Mouse (Mus musculus) intestine, embryonic 16.5 days (tissue): Measurements from ENCODE around the gene Nnmt. TPM values are rescaled to one million over a fixed set of nuclear protein-coding genes. Genes with fewer than 3 reads are reported as not detected.
A peak's percentile ranks its signal among the peaks of the same experiment; 100 is the strongest.

ENCODE experiments used
- ATAC-seq: fragments of 200-750 bp; cut with Nextera tagmentation; 2 replicates; pipeline ENCODE4 v1.8.0; 2017; ENCODE audit warnings: moderate TSS enrichment, moderate library complexity
- H3K27ac ChIP-seq: fragments of 300-500 bp; sonication (generic); 2 replicates; pipeline ENCODE4 v1.5.1; 2014; ENCODE audit warnings: mild to moderate bottlenecking, low read length
- H3K27me3 ChIP-seq: fragments of 300-500 bp; sonication (generic); replicated peaks from 2 replicates; pipeline ENCODE4 v1.6.1; 2014; ENCODE audit warnings: low read length, control low read depth, mixed read lengths; ENCODE audit not compliant: control insufficient read depth, insufficient read depth
- H3K36me3 ChIP-seq: fragments of 300-500 bp; sonication (generic); 2 replicates; pipeline ENCODE4 v1.6.1; 2014; ENCODE audit warnings: low read length, control low read depth; ENCODE audit not compliant: control insufficient read depth, insufficient read depth
- H3K4me1 ChIP-seq: fragments of 300-500 bp; sonication (generic); 2 replicates; pipeline ENCODE4 v1.6.1; 2014; ENCODE audit warnings: low read length, control low read depth, mixed read lengths; ENCODE audit not compliant: control insufficient read depth, insufficient read depth
- H3K4me2 ChIP-seq: fragments of 300-500 bp; sonication (generic); 2 replicates; pipeline ENCODE4 v1.6.1; 2014; ENCODE audit warnings: low read depth, low read length, control low read depth
- H3K4me3 ChIP-seq: fragments of 300-500 bp; sonication (generic); 2 replicates; pipeline ENCODE4 v1.5.1; 2014; ENCODE audit warnings: mild to moderate bottlenecking, low read length
- H3K9ac ChIP-seq: fragments of 300-500 bp; sonication (generic); 2 replicates; pipeline ENCODE4 v1.6.1; 2014; ENCODE audit warnings: low read depth, low read length
- H3K9me3 ChIP-seq: fragments of 300-500 bp; sonication (generic); 2 replicates; pipeline ENCODE4 v1.6.1; 2016; ENCODE audit warnings: low read length, control low read depth; ENCODE audit not compliant: control insufficient read depth
- WGBS: fragments of 180-500 bp; shearing (Covaris S2); extraction: QIAGEN DNeasy Blood & Tissue Kit; methylation state at CpG from one replicate; pipeline ENCODE4 v1.1.7; 2014; 5-methylcytosine and 5-hydroxymethylcytosine counted together
- polyA plus RNA-seq: library from polyadenylated mRNA; unstranded; fragments of >200 nt; fragmentation: Nextera tagmentation; extraction: Ambion mirVana; gene quantifications from 2 replicates; pipeline ENCODE4 v1.2.1, GENCODE M21; 2015

Gene Nnmt
- 2.9 and 4.0 TPM in 2 replicates for polyA plus RNA-seq

DNA sequence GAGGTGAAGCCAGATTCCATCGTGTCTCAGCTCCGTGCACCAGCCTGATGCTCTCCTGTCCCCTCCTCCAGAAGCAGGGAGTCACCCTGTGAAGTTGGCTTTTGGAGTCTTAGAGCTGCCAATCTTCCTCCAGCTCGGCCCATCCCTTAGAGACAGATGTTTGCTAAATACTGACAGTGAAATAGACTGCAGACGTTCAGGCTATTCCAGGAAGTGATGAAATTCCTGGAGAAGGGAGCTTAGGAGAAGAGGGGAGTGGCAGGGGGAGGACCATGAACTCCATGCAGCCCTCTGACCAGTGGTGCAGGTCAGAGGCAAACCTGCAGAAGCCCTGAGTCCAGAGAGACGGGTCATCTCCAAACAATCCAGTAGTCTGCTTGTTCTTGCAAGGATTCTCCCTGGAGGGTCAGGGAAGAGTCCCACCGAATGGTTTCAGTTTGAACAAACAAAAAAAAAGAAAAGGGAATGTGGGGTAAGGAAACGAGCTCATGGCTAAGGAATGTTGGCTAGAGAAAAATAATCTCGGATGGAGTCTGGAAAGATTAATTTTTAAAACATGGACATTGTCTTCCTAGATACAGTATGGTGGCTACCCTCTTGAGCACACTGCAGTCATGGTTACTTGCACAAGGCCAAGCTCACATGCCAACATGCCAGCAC lies at the start of gene Nnmt:
TSS of gene Nnmt (minus strand) at position 215 of the 660 bp plus-strand sequence.
- WGBS, result 19% methylated on average over 8 of the region's 8 CpGs
- no peak within 1 kb of the TSS; the same call in 1 of the 2 replicates for H3K27ac ChIP-seq
- no peak within 1 kb of the TSS for H3K9ac ChIP-seq
- no peaks in the 10 kb centered on the region for H3K4me1 ChIP-seq
- no peaks in the 10 kb centered on the region for H3K36me3 ChIP-seq
- no peak within 1 kb of the TSS for H3K4me3 ChIP-seq
- no peak within 1 kb of the TSS for H3K4me2 ChIP-seq
- no peak; the same call in 1 of the 2 replicates for ATAC-seq
- no peaks in the 10 kb centered on the region for H3K9me3 ChIP-seq
- no peaks in the 10 kb centered on the region for H3K27me3 ChIP-seq

DNA sequence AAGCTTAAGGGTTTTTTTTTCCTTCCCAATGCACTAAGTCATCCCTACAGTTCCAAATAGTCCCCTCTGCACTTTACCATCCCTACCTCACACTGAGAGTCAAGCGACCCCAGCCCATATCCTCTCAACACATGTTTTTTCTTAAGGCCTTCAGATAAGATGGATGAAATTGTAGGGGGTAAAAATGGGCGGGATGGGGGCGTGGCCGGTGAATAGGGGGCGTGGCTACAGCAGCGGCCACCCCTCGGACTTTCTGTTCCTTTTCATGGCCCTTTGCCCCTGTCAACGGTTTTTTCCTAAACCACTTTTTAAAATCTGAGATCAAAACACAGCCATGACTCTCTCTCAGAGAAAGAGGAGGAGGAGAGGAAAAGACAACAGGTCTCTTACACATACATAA lies 49.8 kb upstream of the Nnmt start:
- no peak for ATAC-seq
- no peak overlapping the region for H3K9ac ChIP-seq
- no peaks in the 10 kb centered on the region for H3K36me3 ChIP-seq
- 18% methylated on average over 8 of the region's 8 CpGs for WGBS
- H3K4me2 ChIP-seq, result no peak overlapping the region
- no peak overlapping the region for H3K27ac ChIP-seq
- peaks cover 5% of the 10 kb centered on the region; the same call in 1 of the 2 replicates for H3K9me3 ChIP-seq
- no peaks in the 10 kb centered on the region for H3K27me3 ChIP-seq
- H3K4me1 ChIP-seq, result peaks cover 6% of the 10 kb centered on the region; the same call in 1 of the 2 replicates
- no peak overlapping the region for H3K4me3 ChIP-seq

DNA sequence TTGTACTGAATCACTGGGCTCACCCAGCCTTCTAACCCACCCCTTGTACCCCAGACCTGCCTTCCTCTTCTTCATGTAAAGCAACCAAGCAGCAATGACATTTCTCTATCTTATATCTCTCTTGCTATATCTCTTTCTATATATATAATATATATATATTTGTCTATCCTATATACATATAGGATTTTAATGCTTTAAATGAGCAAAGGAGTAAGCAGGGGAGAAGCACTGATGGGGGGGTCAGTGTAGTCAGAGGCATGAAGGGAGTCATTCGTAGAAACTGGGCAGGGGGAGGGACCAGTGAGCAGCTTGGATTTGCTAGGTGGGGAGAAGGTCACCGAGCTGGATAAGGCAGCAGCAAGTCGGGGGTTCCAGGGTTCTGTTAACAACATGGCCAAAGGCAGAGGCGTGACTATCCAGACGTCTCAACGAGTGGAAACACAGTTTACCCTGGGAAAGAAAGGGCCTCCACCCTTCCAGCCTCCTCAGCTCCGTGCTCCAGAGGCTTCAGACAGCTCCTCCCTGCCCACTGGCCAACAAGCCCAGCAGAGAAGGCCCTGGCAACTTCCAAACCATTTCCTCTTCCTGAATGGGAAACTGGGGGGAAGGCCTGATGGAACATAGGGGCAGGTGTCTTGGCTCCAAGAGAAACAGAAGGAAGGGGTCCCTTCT lies 48.6 kb upstream of the Nnmt start:
- no peak overlapping the region for H3K9ac ChIP-seq
- H3K9me3 ChIP-seq, result no peaks in the 10 kb centered on the region
- no peaks in the 10 kb centered on the region for H3K27me3 ChIP-seq
- H3K4me1 ChIP-seq, result peaks cover 16% of the 10 kb centered on the region
- 42% methylated on average over 7 of the region's 7 CpGs for WGBS
- H3K36me3 ChIP-seq, result no peaks in the 10 kb centered on the region
- H3K4me2 ChIP-seq, result no peak overlapping the region
- ATAC-seq, result no peak
- H3K4me3 ChIP-seq, result no peak overlapping the region
- H3K27ac ChIP-seq, result no peak overlapping the region

GRCm38 (mm10) chr9:48652026-48652425 lies 47.1 kb upstream of the Nnmt start:
- no peak overlapping the region for H3K9ac ChIP-seq
- no peak overlapping the region for H3K4me3 ChIP-seq
- 55% methylated on average over 4 of the region's 4 CpGs for WGBS
- H3K4me1 ChIP-seq, result peaks cover 22% of the 10 kb centered on the region
- no peak for ATAC-seq
- H3K27me3 ChIP-seq, result 0 out of 2 replicates have a peak, but pooled peaks cover 2% of the 10 kb centered on the region
- H3K27ac ChIP-seq, result no peak overlapping the region
- H3K9me3 ChIP-seq, result no peaks in the 10 kb centered on the region
- H3K36me3 ChIP-seq, result no peaks in the 10 kb centered on the region
- no peak overlapping the region for H3K4me2 ChIP-seq

DNA sequence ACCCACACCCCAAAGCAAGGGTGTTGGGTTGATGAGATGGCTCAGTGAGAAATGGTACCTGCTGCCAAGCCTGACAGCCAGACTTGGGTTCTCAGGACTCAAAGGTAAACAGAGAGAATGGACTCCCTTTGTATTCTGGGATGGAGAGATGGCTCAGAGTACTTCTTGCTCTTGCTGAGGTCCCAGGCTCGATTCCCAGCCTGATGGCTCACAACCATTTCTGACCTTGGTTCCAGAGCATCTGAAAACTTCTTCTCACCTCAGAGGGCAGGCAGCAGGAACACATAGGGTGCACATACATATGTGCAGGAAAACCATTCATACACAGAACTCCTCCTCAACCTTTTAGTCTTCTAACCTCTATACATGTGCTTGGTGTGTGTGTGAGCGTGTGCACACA lies 45.9 kb upstream of the Nnmt start:
- H3K4me3 ChIP-seq, result no peak overlapping the region
- no peaks in the 10 kb centered on the region for H3K9me3 ChIP-seq
- H3K4me1 ChIP-seq, result peaks cover 20% of the 10 kb centered on the region
- H3K4me2 ChIP-seq, result no peak overlapping the region
- no peak overlapping the region for H3K9ac ChIP-seq
- H3K27ac ChIP-seq, result no peak overlapping the region
- H3K36me3 ChIP-seq, result no peaks in the 10 kb centered on the region
- H3K27me3 ChIP-seq, result 0 out of 2 replicates have a peak, but pooled peaks cover 2% of the 10 kb centered on the region
- no peak for ATAC-seq
- WGBS, result 81% methylated on average over 2 of the region's 2 CpGs

DNA sequence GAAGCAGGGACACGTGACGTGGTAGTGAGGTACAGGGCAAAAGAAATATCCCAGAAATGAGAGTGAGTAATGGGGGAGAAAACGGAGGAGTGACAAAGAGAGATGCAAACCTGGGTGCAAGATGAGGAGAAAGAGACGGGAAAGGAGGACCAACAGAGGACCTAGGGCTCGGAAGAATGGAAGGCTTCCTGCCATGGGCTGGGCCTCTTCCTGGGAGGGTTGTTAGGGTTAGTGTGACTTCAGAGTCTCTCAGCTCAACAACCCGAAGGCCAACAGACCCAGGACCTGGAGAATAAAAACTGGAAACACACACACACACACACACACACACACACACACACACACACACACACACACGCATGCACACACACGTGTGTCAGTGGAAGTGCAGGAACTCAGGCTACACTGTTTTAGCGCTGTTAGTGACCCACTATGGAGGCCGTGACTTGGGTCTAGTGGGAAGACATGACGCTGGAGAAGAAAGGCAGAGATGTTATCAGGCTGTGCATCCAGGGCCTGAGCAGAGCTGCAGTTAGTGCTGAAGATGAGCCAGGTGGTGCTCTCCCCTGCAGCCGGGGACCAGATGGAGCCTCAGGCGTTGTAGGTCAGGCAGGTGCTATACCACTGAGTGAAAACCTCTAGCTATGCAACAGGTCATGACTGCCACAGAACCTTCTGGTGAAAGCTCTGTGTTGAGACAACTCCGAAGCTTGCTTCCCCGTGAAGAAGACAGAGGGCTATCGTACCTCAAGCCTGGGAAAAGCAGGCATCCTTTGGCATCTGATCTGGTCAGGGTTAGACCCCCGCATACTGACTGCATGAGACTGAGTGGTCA lies 45.1 kb upstream of the Nnmt start:
- Histone ChIP-seq H3K27ac (no peak overlapping the region), H3K9me3 (no peaks in the 10 kb centered on the region), H3K4me1 (peaks cover 18% of the 10 kb centered on the region), H3K27me3 (0 out of 2 replicates have a peak, but pooled peaks cover 2% of the 10 kb centered on the region), H3K4me2 (peak overlapping the region; percentile 63; the same call in 1 of the 2 replicates), H3K9ac (no peak overlapping the region), H3K4me3 (no peak overlapping the region), H3K36me3 (no peaks in the 10 kb centered on the region)
- ATAC-seq, result no peak
- WGBS, result 47% methylated on average over 17 of the region's 17 CpGs

DNA sequence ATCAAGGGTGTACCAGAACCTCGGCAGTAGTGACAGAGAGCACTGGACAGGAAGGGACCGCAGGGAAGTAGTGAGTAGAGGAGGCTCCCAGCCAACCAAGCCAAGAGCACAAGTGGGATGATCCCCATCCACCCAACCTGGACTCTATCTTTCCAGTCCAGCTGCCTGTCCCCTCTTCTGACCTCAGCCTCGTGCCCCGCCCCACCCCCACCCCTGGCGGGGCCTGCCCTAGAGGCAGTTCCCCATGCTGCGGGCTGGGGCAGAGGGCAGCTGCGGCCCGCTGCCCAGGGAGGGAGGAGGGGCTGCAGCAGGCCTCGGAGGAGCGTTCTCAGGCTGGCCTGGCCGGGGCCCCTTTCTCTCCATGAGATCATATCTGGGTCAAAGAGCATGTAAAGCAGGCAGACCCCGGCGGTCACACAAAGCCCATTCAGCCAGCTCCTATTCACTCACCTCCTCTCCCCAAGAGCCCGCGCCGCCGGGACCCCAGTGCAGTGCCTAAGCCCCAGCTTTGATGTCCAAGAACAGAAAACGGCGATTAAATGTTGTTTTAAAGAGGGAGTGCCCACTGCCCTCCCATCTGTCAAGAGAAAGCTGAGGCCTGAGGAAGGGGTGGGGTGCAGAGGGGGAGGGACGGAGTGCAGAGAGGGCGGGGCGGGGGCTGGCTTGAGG lies 44.3 kb upstream of the Nnmt start:
- H3K9me3 ChIP-seq, result peaks cover 3% of the 10 kb centered on the region; the same call in 1 of the 2 replicates
- no peak overlapping the region for H3K27ac ChIP-seq
- H3K4me3 ChIP-seq, result peak overlapping the region; percentile 36
- ATAC-seq, result peak; percentile 51
- 0 out of 2 replicates have a peak, but pooled peaks cover 2% of the 10 kb centered on the region for H3K27me3 ChIP-seq
- peak overlapping the region; percentile 63 for H3K4me2 ChIP-seq
- H3K36me3 ChIP-seq, result no peaks in the 10 kb centered on the region
- H3K4me1 ChIP-seq, result peaks cover 18% of the 10 kb centered on the region
- WGBS, result 4% methylated on average over 18 of the region's 22 CpGs
- H3K9ac ChIP-seq, result peak overlapping the region; percentile 53

DNA sequence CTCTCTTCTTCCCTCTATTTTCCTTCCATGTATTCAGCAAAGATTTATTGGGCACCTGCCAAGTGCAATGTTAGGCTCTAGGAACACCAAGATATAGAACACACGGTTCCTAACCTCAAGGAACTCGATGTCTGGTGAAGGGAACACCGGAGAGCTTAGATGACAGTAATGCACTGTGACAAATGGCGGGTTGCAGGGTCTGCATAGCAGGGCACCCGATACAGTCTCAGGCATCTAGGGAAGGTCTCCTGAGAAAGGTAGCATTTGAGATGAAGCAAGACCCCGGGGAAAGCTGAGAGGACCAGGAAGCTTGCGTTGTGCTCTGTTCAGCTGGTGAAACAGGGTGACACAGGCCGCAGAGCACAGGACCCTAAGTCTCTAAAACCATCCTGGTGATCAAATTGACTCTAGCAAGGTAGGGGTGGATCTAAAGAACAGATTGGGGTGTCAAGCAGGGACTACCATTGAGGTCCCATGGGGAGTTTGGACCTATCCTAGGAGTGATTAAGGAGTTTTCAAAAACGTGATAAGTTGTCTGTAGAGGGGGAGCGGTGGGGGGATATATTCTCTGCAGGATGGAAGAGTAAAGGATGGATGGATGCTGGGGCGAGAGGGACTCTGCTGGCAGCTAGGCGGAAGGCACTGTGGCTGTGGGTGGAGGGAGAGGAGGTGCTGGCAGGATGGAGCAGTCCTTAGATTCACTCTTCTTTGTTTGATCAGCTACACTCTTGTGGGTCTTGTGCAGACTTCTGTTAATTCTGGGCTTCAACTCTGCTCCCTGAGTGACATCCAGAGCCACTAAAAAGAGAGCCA lies 43.5 kb upstream of the Nnmt start:
- Histone ChIP-seq H3K9me3 (peaks cover 5% of the 10 kb centered on the region; the same call in 1 of the 2 replicates), H3K9ac (peak overlapping the region; percentile 53; the same call in 1 of the 2 replicates), H3K27me3 (0 out of 2 replicates have a peak, but pooled peaks cover 2% of the 10 kb centered on the region), H3K36me3 (no peaks in the 10 kb centered on the region), H3K27ac (no peak overlapping the region), H3K4me3 (no peak overlapping the region; the same call in 1 of the 2 replicates), H3K4me1 (peaks cover 18% of the 10 kb centered on the region), H3K4me2 (peak overlapping the region; percentile 63; the same call in 1 of the 2 replicates)
- WGBS, result 59% methylated on average over 12 of the region's 12 CpGs
- ATAC-seq, result no peak
